Mouse (Mus musculus): ENCODE measurements around the gene Plekhj1.

DNA sequence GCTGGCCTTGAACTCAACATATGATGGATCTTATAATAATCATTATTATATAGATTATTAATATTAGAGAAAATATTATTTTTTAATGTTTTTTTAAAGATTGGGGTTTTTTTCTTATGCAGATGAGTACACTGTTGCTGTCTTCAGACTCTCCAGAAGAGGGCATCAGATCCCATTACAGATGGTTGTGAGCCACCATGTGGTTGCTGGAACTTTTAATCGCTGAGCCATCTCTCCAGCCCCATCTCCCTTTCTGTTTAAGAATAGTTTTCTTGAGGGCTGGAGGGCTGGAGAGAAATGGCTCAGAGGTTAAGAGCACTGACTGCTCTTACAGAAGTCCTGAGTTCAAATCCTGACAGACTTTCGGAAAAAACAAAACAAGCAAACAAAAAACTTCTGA is 23.6 kb upstream of the Plekhj1 start:
- no peak for TF ChIP-seq POLR2A (IDR thresholded peaks at IDR 0.05; ENCODE audit: borderline replicate concordance, low read depth, low read length)
- TF ChIP-seq CTCF (IDR thresholded peaks at IDR 0.05; ENCODE audit: low read depth, low read length) = no peak

Data from bone marrow macrophage, adult 2 months (primary cell).